Mouse (Mus musculus) limb, embryonic 14.5 days (tissue): ENCODE results near the gene Filip1l. TPM values are rescaled to one million over a fixed set of nuclear protein-coding genes. Genes with fewer than 3 reads are reported as not detected.

Source experiments
- ATAC-seq: fragments of 200-750 bp; cut with Nextera tagmentation; 2 replicates; pipeline ENCODE4 v1.8.0; 2017; ENCODE audit warnings: low read depth, moderate number of reproducible peaks, moderate TSS enrichment; ENCODE audit not compliant: low FRiP score
- DNase-seq: peaks from one replicate; pipeline ENCODE4 v3.0.0-alpha.2; 2015; ENCODE audit warnings: low spot score
- H3K27ac ChIP-seq: fragments of 300-500 bp; sonication (generic); replicated peaks from 2 replicates; pipeline ENCODE4 v1.5.1; 2014; ENCODE audit warnings: low read depth, mild to moderate bottlenecking, low read length, moderate library complexity, mixed read lengths
- H3K27me3 ChIP-seq: fragments of 300-500 bp; sonication (generic); 2 replicates; pipeline ENCODE4 v1.6.1; 2014; ENCODE audit warnings: low read length, mixed read lengths; ENCODE audit not compliant: control insufficient read depth, insufficient read depth
- H3K36me3 ChIP-seq: fragments of 300-500 bp; sonication (generic); 2 replicates; pipeline ENCODE4 v1.6.1; 2014; ENCODE audit warnings: mild to moderate bottlenecking, low read length, moderate library complexity, mixed read lengths; ENCODE audit not compliant: control insufficient read depth, insufficient read depth
- H3K4me1 ChIP-seq: fragments of 300-500 bp; sonication (generic); 2 replicates; pipeline ENCODE4 v1.6.1; 2014; ENCODE audit warnings: antibody characterized with exemption, low read length, mixed read lengths; ENCODE audit not compliant: control insufficient read depth, insufficient read depth
- H3K4me2 ChIP-seq: fragments of 300-500 bp; sonication (generic); replicated peaks from 2 replicates; pipeline ENCODE4 v1.6.1; 2014; ENCODE audit warnings: low read depth, mild to moderate bottlenecking, low read length, moderate library complexity; ENCODE audit not compliant: severe bottlenecking
- H3K4me3 ChIP-seq: fragments of 300-500 bp; sonication (generic); replicated peaks from 2 replicates; pipeline ENCODE4 v1.5.1; 2014; ENCODE audit warnings: low read length
- H3K9ac ChIP-seq: fragments of 300-500 bp; sonication (generic); 2 replicates; pipeline ENCODE4 v1.6.1; 2014; ENCODE audit warnings: mild to moderate bottlenecking, low read depth, low read length, moderate library complexity; ENCODE audit not compliant: severe bottlenecking
- H3K9me3 ChIP-seq: fragments of 300-500 bp; sonication (generic); 2 replicates; pipeline ENCODE4 v1.6.1; 2016; ENCODE audit warnings: low read length; ENCODE audit not compliant: control insufficient read depth
- POLR2A ChIP-seq: fragments of 200-500 bp; IDR thresholded peaks from 2 replicates; pipeline ENCODE4 v1.8.0; 2012; ENCODE audit warnings: inconsistent platforms, mild to moderate bottlenecking, moderate library complexity, borderline replicate concordance; ENCODE audit not compliant: insufficient read depth, insufficient read length; ENCODE audit errors: extremely low read depth
- WGBS: fragments of 180-500 bp; shearing (Covaris S2); extraction: QIAGEN DNeasy Blood & Tissue Kit; methylation state at CpG from one replicate; pipeline ENCODE4 v1.1.7; 2014; 5-methylcytosine and 5-hydroxymethylcytosine counted together
- polyA plus RNA-seq, 2 experiments: library from polyadenylated mRNA; depleted of rRNA in 1 of 2; stranded (reverse) in 1 of 2; unstranded in 1 of 2; fragments of >200 nt; fragmentation: Nextera tagmentation in 1 of 2; extraction: Ambion mirVana in 1 of 2; gene quantifications; 2 replicates each; pipeline versions ENCODE4 v1.2.1 to v1.2.3; 2012 to 2014

The Filip1l gene
- polyA plus RNA-seq, 2 experiments, result 30.3 to 43.9 TPM

DNA sequence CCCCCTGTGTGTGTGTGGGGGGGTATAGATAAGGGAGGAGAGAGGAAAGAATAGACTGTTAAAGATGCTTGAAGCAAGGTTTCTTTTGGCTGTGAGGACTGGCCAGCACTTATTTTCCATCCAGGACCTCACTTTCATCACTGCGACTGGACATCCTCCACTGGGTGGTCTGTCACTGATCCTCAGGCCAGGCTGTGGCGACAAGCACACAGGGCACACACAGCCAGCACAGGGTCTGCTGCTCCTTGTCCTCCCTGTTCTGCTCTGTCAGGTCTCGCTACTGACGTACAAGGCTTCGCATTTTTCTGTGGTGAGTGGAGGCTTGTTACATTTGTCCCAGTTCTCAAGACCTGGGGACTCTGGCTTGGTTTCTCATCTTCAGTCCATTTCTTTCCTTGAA is 66.4 kb downstream of the Filip1l start:
- no peak for ATAC-seq
- Histone ChIP-seq H3K27me3 (no peaks in the 10 kb centered on the region), H3K4me3 (no peak overlapping the region), H3K36me3 (no peaks in the 10 kb centered on the region), H3K4me1 (peaks cover 31% of the 10 kb centered on the region), H3K4me2 (no peak overlapping the region), H3K27ac (no peak overlapping the region), H3K9me3 (no peaks in the 10 kb centered on the region), H3K9ac (no peak overlapping the region)
- DNase-seq, result no peak
- no peak for TF ChIP-seq POLR2A
- WGBS, result 51% methylated on average over 5 of the region's 5 CpGs

DNA sequence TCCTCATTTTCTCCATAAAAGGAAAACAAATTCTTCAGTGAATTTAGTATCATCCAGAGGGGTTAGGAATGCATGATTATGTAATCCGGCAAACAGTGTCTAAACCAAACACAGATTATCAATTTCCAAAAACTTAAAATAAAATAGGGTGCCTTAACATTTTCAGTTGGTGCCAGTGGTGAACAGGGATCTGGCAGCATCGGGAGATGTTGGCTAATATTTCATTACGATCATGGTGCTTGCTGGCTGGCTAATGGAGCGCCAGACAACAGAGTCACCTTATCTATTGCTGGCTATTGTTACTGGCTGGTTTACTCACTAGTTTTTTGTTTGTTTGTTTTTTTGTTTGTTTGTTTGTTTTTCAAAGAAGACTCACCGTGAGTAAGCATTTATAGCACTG is 67.0 kb downstream of the Filip1l start:
- TF ChIP-seq POLR2A, result no peak
- no peaks in the 10 kb centered on the region for H3K27me3 ChIP-seq
- ATAC-seq (no peak), DNase-seq (no peak)
- H3K36me3 ChIP-seq, result no peaks in the 10 kb centered on the region
- no peak overlapping the region for H3K27ac ChIP-seq
- no peak overlapping the region for H3K4me2 ChIP-seq
- H3K9ac ChIP-seq, result no peak overlapping the region
- H3K4me3 ChIP-seq, result no peak overlapping the region
- no peaks in the 10 kb centered on the region for H3K9me3 ChIP-seq
- WGBS, result 78% methylated on average over 5 of the region's 5 CpGs
- peaks cover 31% of the 10 kb centered on the region for H3K4me1 ChIP-seq

DNA sequence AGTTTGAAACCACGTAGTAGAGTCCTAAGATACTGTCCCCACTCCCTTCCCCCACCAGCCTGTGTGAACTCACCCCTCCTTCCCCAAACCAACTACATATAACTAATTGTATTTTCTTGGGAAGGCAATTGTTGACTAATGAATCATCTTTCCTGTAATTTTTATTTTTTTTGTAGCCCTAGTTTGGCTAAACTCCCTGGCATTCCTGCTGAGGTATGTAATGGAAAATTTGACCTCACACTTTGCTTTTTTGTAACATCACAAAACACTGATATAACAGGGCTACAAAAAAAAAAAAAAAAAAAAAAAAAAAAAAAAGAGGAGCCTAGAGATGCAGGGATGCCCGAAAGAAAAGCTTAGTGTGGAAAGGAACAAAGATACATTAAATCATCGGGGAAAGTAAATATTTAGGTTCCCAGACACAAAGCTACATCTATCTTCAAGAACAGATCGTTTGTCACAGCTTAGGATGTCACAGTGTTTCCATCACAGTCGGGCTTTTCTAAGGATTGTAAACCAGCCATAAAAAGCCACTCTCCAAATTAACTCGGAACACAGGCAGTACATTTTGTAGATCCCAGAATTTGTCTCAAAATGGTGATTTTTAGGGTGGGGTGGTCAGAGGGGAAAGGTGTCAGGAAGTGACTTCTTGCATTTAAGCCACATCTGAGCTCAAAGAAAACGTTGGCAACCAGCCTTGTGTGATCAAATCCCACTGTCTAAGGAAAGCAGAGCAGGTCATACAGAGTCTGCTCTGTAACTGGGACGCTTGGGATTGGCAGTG is 68.1 kb downstream of the Filip1l start:
- no peak overlapping the region for H3K9ac ChIP-seq
- DNase-seq, result peak; percentile 53
- no peak for TF ChIP-seq POLR2A
- no peak for ATAC-seq
- no peak overlapping the region; the same call in 1 of the 2 replicates for H3K27ac ChIP-seq
- no peaks in the 10 kb centered on the region for H3K27me3 ChIP-seq
- H3K4me2 ChIP-seq, result no peak overlapping the region
- H3K4me1 ChIP-seq, result peaks cover 32% of the 10 kb centered on the region
- H3K36me3 ChIP-seq, result no peaks in the 10 kb centered on the region
- H3K9me3 ChIP-seq, result no peaks in the 10 kb centered on the region
- no peak overlapping the region for H3K4me3 ChIP-seq
- WGBS, result 17% methylated on average over 8 of the region's 8 CpGs

DNA sequence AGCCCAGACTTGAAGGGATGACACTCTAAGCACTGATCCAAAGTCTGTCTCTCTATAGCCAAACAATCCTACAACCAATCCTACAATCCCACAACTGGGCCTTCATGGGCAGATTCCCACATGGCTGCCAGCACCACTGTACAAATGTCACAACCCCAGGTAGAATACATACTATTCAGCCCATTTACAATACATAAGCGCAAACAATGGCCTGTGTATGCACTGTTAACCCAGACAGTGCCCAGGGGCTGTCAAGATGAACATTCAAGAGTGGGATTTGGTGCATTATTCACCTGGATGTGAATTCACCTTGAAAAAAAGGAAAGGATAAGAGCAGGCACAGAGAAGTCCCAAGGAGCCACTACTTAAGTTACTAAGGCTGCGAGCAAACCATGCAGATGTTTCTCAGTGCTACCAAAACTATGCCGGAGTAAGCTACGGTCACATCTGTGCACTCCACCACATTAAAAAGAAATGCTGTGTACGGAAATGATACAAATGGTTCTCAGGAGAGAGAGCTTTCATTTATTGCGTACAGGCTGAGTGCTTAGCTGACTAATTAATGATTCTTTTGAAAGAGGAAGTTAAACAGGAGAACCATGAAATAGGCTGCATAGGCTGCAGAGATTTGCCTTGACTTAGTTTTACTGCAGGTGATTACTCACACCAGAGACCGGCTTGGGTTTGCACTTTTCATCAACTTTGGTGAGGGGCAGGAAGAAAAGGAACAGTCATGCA is 69.0 kb downstream of the Filip1l start:
- DNase-seq (no peak), ATAC-seq (no peak)
- Histone ChIP-seq H3K27me3 (no peaks in the 10 kb centered on the region), H3K4me2 (no peak overlapping the region), H3K9ac (no peak overlapping the region), H3K4me1 (peaks cover 32% of the 10 kb centered on the region), H3K27ac (no peak overlapping the region), H3K9me3 (no peaks in the 10 kb centered on the region), H3K4me3 (no peak overlapping the region), H3K36me3 (no peaks in the 10 kb centered on the region)
- no peak for TF ChIP-seq POLR2A
- WGBS, result 34% methylated on average over 7 of the region's 7 CpGs

DNA sequence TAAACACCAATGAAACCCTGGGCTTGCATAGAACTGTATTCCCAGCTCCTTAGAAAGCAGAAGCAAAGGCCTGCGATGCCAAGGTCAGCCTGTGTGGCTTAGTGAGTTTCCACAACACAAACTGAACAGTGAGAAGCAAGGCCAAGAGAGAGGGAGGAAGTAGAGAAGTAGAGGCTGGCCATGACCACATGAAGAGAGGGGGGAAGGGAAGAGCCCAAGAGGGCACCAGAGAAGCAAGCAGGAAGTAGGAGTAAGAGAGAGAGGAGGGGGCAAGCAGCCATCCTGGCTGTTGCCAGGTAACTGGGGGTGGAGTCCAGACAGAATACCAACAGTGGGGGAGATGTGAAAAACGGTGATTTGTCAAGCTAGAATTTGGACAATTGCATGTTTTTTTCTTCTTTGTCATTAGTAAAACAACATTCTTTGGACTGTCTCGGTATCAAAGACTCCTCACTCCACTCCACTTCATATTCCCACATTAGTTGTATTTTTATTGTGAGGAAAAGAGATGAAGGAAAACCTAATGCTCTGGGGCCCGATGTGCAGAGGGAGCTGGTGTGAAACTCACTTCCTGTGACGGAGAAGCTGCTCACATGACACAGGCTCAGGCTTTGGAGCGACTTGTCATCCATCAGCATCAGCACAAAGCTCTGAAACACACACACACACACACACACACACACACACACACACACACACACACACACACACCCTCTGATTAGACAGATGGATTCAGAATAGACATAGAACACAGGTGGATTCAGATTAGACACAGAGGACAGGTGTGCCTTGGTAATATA is 70.3 kb downstream of the Filip1l start:
- H3K4me1 ChIP-seq, result peaks cover 40% of the 10 kb centered on the region
- H3K4me3 ChIP-seq, result no peak overlapping the region
- WGBS, result 54% methylated on average over 6 of the region's 6 CpGs
- no peak overlapping the region for H3K27ac ChIP-seq
- no peak for TF ChIP-seq POLR2A
- H3K4me2 ChIP-seq, result no peak overlapping the region
- ATAC-seq (no peak), DNase-seq (no peak)
- H3K9me3 ChIP-seq, result no peaks in the 10 kb centered on the region
- H3K36me3 ChIP-seq, result no peaks in the 10 kb centered on the region
- no peak overlapping the region for H3K9ac ChIP-seq
- H3K27me3 ChIP-seq, result no peaks in the 10 kb centered on the region
